Mouse (Mus musculus): ENCODE measurements around the gene Zfp277. TPM values are rescaled to one million over a fixed set of nuclear protein-coding genes. Genes with fewer than 3 reads are reported as not detected.
A peak's percentile ranks its signal among the peaks of the same experiment; 100 is the strongest.

The Zfp277 gene
- total RNA-seq (2021): 10 to 100 TPM; 24.2 to 26.5 TPM
- long read RNA-seq, experiment 1, transcript Zfp277-201 (12 exons, 2,188 nt): major isoform, 17 of 28 reads
- long read RNA-seq, experiment 1, partial matches to known transcripts: 1 of 28 reads
- long read RNA-seq, experiment 1, other reads (novel, unspliced or antisense): 10 of 28 reads
- long read RNA-seq, experiment 2, transcript Zfp277-201 (12 exons, 2,188 nt): major isoform, 19 of 32 reads
- long read RNA-seq, experiment 2, partial matches to known transcripts: 11 of 32 reads
- long read RNA-seq, experiment 2, other reads (novel, unspliced or antisense): 2 of 32 reads

DNA sequence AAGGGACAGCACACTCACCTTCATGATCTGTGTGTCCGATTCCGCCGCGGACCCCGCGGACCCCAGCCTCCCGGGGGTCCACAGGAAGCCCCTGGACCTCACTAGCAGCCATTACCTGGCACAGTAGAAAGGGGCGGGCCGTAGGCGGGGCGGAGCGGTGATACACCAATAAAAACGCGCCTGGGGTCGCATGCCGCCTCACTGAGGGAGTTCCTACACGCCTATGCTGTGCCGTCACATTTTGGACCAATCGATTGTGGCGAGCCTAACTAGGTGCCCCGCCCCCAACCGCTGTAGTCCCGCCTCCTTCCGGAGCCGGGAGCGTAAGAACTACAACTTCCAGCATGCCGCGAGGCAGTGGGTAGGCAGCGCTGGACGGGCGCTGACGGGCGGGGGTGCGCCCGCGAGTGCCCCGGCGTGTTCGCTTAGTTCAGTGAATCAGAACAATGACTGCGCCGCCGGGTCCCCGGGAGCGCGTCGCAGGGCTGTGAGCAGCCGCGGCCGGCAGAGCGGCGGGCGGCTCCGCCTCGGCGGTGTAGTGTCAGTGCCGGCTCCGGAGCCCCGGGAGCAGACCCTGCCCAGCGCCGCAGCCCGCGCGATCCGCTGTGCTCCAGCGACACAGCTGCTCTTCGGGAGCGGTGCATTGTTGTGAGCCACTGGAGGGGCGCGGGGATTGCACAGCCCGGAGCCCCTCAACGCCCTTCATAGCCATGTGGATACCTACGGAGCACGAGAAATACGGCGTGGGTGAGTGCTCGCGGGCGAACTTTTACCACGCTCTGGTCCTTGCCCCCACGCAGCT lies at the start of gene Zfp277, which contains the start of gene Dock4:
Zfp277 (minus strand) TSS at position 255 of the 802 bp plus-strand sequence.
Dock4 (plus strand) TSS at position 305 of the 802 bp plus-strand sequence.
- Histone ChIP-seq H3K4me3 (peak within 1 kb of the TSS; percentile 99), H3K27ac (peak within 1 kb of the TSS; percentile 98)
- peak; percentile 99 to 100 for DNase-seq (ENCODE audit: low spot score in 2 of 2)
- no peak; the same call in 1 of the 2 replicates for TF ChIP-seq CTCF (conservative IDR thresholded peaks at IDR 0.05)

DNA sequence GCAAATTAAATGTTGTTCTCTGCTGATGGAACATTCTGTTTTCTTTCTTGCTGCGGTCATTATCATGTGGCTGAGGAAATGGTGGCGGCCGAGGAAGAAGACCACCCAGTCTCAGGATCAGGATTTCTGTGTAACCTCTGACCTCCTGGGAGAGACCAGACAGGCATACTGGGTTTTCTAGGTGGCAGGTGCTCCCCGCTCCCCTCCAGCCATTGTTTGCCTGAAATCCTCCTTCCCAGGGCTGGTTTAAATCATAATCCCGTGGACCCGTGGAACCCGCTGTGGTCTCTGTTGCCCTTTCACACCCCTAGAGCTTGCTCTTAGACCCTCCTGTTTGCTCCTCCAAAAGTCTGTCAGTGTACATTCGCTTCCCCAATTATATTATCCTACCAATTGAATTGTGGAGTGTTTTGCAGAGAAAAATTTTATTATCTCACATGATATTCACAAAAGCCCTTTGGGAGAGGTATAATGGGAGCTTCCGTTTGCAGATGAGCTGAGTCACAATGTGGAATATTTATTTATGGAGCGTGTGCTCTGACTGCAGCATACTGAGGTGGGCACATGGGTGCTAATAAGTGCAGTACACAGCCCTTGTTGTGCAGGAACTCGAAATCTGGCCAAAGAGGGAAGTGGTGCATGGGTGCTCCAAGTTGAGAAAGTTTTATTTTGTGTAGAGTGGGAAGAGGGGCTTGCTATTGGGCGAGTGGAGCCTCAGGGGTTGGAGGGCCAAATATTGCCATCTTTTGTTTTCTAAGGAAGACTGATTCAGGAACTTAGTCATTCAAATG lies 40.5 kb upstream of the Zfp277 start:
- DNase-seq (ENCODE audit: low spot score in 2 of 2): no peak
- Histone ChIP-seq H3K27ac (peak overlapping the region; percentile 84), H3K4me3 (no peak overlapping the region)
- no peak for TF ChIP-seq CTCF (conservative IDR thresholded peaks at IDR 0.05)

DNA sequence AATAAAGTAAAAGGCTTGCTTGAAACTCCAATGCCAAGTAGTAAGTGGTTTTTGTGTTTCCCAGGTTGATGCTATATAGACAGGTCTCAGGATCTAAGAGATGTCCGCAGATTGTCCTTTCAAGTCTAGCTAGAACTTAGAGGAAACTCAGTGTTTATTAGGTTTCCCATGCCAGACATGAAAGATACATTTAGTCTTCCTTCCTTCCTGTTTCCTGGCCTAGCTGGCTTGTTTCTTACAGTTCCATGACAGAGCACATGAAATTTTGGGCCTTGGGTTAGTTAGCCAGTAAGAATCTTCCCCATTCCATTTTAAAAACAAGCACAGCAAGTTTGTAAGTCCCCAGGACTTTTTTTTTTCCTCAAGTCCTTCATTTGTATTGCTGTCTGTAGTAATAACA lies 39.5 kb upstream of the Zfp277 start:
- no peak for TF ChIP-seq CTCF (conservative IDR thresholded peaks at IDR 0.05)
- DNase-seq (ENCODE audit: low spot score in 2 of 2): no peak
- Histone ChIP-seq H3K27ac (peak overlapping the region; percentile 84), H3K4me3 (no peak overlapping the region)

DNA sequence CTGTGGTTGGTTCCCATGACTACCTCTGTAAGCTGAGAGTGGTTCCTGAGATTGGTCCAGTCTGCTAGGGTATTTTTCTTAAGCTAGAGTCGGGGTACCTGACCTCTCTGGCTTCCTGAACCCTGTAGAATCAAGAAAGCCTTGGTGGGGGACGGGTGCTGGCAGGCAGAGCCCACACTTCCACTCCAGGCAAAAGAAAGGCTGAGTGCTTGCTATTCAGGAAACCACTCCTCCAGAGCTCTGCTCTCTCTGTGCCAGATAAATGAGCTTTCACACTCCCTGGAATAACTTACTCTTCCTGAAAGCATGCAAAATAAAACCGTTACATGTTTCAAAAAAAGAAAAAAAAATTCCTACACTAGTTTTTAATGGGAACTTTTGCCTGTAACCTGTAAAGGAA lies 38.5 kb upstream of the Zfp277 start:
- DNase-seq (ENCODE audit: low spot score in 2 of 2): no peak
- TF ChIP-seq CTCF (conservative IDR thresholded peaks at IDR 0.05): no peak
- H3K27ac ChIP-seq: peak overlapping the region; percentile 84

DNA sequence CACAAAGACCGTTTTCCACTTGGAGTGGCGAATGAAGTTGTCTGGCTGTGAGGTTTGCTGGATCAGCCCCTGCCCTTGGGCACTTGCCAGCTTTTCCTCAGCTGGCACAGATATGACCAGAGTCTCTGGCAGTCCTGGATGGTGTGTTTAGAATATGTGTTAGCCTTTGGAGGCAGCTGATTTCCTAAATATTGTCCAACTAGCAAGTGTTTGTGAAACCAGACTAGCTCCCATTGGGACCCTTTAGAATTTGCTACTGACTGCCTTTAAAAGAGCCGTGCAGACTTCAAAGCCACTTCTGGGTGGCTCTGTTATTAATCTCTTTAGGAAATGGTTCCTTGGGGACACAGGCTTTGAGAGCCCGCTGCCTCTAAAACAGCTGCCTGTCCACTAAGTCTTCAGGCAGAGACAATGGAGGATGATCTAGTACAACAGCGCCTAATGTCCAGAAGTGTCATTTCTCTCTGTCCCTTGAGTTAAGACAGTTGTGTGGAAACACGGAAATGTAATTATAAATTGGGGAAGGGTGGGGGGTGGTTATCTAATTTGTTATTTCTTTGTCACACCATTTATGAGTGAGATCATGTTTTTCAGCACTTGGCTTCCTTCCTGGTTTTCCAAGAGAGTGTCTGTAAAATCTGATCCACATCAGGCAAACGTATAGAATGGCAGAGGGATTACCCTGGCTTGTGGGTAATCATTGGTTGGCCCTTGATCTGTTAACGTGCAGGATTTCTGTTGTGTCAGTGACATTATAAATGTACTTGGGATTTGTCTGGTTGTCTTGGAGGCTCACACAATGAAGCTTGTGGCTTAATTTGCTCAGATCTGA lies 32.1 kb upstream of the Zfp277 start:
- Histone ChIP-seq H3K4me3 (no peak overlapping the region), H3K27ac (peak overlapping the region; percentile 40)
- TF ChIP-seq CTCF (conservative IDR thresholded peaks at IDR 0.05): no peak
- DNase-seq (ENCODE audit: low spot score in 2 of 2): no peak

More for the DNA sequence above, 38.5 kb upstream of the Zfp277 start:
- no peak overlapping the region; the same call in 1 of the 2 replicates for H3K4me3 ChIP-seq

DNA sequence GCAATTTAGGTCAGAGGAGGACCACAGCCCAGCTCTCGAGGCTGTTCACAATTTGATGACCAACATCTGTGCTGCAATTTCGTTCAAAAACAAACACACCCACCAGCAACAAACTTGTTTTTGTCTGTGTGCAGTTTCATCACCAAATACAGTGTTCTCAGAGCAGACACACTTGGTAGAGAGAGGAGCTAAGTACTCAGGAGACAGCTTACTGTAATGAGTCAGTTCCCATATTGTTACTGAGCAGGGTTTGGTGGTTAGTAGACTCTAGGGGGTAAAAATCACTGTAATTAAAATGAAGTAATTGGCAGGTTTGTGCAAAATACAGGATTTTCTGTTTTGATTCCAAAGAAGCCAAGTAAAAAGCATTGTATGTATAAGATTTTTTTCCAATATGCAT lies 28.0 kb upstream of the Zfp277 start:
- H3K4me3 ChIP-seq: no peak overlapping the region
- H3K27ac ChIP-seq: peak overlapping the region; percentile 7; the same call in 1 of the 2 replicates
- DNase-seq (ENCODE audit: low spot score in 2 of 2): peak in 1 of 2 experiments; percentile 7
- TF ChIP-seq CTCF (conservative IDR thresholded peaks at IDR 0.05): no peak

DNA sequence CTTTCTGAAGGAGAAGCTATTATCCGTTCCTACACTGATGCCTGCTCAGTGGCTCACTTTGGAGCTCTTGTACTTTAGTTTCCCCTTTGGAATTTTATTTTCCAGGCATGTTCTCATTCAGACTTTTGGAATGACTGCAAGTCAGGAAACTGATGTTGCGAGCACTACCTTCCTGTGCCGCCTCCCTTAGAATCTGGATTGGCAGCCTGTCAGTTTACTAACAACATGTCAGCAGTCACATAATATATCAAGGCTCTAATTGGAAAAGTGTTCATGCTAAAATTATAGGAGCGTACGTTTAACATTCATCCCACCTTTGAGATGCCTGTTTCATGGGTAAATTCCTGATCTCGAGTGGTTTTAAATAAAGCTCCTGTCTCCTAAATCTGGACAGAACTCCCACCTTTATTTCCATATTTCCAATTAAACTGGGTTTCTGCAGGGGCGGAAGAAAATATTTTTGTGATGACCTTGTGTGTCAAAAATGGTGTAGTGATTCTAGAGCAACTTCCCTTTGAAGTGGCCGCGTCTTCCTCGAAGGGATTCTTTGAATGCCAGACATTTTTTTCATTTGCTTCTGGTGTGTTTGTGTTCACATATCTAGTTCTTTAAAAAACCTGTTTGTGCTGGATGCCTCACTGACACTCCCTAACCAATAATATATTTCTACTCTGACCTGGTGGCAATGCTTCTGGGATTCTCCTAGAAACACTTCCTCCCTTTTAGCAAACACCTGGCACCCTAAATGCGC lies 26.1 kb upstream of the Zfp277 start:
- peak overlapping the region; percentile 64 for H3K27ac ChIP-seq
- peak overlapping the region; percentile 23; the same call in 1 of the 2 replicates for H3K4me3 ChIP-seq
- DNase-seq (ENCODE audit: low spot score in 2 of 2): peak in 1 of 2 experiments; percentile 7
- TF ChIP-seq CTCF (conservative IDR thresholded peaks at IDR 0.05): no peak

DNA sequence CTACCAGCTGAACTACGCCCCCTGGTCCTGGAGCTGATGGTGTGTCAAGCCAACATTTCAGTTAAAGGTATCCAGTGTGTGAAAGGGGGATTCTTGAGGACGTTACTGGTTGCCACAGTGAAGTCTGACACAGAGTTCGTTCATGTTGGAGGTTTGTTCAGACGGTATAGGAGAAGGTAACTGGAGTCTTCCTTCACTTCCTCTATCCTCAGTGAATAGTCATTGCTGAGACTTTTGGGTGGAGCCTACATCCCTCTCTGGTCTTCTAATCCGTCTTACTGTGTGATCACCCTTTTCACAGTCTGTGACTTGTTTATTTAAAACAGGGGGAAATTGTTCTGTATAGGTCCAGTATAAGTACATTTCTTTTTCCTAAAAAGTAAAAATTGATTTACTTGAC lies 23.3 kb upstream of the Zfp277 start:
- TF ChIP-seq CTCF (conservative IDR thresholded peaks at IDR 0.05): no peak
- H3K4me3 ChIP-seq: no peak overlapping the region
- peak in 1 of 2 experiments; percentile 3 for DNase-seq (ENCODE audit: low spot score in 2 of 2)
- H3K27ac ChIP-seq: peak overlapping the region; percentile 64; the same call in 1 of the 2 replicates

DNA sequence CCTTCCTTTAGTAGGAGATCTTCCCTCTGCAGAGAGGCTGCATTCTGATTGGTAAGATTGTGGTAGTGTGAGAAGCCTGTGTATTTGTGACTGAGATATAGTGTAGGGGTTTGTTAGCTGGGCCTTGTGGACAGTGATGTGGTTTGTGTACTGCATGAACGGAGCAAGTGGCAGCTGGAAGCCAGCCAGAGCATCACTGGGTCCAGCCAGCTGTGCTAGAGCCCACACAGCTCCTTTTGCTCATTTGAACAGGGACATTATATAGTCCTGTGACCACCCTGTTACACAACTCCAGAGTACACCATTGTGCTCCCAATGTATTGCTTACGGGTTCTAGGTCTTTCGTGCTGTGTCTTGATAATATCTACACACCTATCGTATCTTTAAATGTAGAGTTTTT lies 22.5 kb upstream of the Zfp277 start:
- DNase-seq (ENCODE audit: low spot score in 2 of 2): peak; percentile 20 to 30
- TF ChIP-seq CTCF (conservative IDR thresholded peaks at IDR 0.05): no peak
- Histone ChIP-seq H3K4me3 (no peak overlapping the region), H3K27ac (peak overlapping the region; percentile 64)

DNA sequence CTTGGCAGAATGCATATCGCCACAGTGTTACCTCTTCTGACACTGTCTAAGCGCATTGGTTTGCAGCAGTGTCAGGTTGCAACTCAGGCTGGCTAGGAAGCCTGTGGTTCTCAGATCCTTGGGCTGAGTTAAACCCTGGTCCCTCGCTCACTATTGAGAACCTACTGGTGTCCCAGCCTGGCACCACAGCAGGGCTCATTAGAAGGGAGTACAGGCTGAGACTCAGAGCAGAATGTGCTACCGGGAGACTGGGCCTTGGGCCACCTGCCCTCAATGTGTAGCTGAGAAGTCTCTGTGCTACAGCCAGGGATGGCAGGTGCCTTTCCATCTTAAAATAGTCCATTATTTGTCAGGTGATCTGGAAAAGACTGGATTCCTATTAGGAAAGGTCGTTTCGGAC lies 18.6 kb upstream of the Zfp277 start:
- H3K27ac ChIP-seq: peak overlapping the region; percentile 89
- TF ChIP-seq CTCF (conservative IDR thresholded peaks at IDR 0.05): no peak
- H3K4me3 ChIP-seq: no peak overlapping the region; the same call in 1 of the 2 replicates
- DNase-seq (ENCODE audit: low spot score in 2 of 2): peak in 1 of 2 experiments; percentile 62

DNA sequence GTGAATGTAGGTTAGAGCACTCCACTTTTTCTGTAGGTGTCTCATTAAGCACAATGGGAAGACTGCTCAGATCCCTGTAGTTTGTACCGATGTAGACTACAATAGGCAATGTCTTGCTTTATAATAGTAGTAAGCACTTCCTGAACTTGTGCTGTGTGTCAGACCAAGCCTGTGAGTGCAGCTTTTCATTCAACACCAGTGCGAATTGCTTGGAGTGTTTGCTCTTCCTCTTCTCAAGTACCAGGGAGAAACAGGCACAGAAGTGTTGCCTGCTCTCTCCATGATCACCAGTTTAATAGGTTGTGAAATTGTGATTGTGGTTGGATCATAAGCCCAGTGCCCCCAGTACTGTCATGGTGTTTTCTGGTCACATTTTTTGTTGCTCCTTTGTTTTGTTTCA lies 18.1 kb upstream of the Zfp277 start:
- Histone ChIP-seq H3K27ac (peak overlapping the region; percentile 89), H3K4me3 (no peak overlapping the region; the same call in 1 of the 2 replicates)
- DNase-seq (ENCODE audit: low spot score in 2 of 2): no peak
- no peak for TF ChIP-seq CTCF (conservative IDR thresholded peaks at IDR 0.05)

All from layer of hippocampus, adult 2 months (tissue).